Mouse (Mus musculus) retina, embryonic 14.5 days (tissue): Measurements from ENCODE around the gene Thumpd3.

Source experiments
- DNase-seq: peaks from one replicate; pipeline ENCODE4 v3.0.0-alpha.2; 2015; ENCODE audit warnings: low spot score

The Thumpd3 gene

DNA sequence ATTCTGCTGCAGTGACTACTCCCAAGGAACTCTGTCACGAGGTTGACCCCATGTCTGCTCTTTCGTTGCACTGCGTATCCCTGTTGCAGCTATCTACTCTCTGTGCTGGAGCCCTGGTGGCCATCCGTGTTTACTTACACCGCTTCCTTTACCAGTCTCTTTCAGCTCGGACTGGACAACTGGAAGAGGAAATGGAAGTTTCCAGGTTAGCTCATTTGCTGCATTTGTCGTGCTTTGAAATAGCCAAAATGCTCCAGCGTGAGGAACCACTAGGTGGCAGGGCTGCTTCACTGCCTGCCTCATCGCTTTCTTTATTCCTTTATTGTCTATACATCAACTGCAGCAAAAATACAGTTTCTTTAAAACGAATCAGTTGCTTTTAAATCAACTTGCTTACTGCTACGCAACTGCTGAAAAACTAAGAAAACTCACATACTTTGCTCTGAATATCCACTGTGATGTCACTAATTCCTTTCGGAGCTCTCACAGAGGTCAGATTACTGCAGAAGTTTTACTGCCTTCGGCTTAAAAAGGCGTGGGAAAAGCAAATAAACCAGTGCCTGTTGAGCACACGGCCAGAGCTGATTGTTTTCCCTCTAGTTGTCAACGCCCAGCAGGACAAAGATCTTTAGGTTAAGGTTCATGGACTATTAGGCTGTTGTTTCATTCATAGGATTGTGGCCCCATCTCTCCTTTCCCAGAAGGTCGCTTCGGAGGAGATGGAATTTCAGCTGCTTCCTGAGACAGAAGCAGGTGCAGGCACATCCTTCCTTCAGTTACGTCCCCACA lies 7.9 kb upstream of the Thumpd3 start:
- peak; percentile 84 for DNase-seq

DNA sequence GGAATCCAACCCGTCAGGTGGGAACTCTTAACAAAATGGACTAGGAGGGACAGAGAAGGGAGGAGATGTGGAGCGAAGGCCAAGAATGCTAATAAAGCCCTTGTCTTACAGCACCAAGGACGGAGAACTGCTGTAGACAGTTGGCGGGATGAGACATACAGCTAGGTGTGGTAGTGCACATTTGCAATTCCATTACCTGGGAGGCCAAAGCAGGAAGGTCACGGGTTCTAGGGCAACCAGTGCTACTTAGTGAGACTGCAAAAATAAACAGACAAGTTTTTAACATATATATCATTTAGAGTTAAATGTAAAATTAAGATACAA lies 7.3 kb upstream of the Thumpd3 start:
- DNase-seq = no peak

DNA sequence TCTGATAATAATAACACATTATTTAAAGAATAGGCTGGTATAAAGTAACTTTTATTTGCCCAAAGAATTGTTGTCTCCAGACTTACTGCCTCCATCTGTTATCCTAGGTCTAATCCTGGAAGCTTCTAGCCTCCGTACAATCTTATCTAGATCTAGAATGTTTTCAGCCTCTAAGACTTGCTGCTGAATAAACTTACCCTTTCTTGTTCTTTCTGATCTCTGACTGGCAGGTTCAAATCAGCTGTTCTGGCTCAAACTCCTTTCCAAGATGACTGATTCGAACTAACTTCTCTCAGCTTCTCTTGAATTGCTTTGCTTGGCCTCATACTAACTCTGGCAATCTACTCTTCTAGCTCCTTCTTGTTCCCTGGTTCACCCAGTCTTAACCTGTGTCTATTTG lies 5.7 kb upstream of the Thumpd3 start:
- no peak for DNase-seq

DNA sequence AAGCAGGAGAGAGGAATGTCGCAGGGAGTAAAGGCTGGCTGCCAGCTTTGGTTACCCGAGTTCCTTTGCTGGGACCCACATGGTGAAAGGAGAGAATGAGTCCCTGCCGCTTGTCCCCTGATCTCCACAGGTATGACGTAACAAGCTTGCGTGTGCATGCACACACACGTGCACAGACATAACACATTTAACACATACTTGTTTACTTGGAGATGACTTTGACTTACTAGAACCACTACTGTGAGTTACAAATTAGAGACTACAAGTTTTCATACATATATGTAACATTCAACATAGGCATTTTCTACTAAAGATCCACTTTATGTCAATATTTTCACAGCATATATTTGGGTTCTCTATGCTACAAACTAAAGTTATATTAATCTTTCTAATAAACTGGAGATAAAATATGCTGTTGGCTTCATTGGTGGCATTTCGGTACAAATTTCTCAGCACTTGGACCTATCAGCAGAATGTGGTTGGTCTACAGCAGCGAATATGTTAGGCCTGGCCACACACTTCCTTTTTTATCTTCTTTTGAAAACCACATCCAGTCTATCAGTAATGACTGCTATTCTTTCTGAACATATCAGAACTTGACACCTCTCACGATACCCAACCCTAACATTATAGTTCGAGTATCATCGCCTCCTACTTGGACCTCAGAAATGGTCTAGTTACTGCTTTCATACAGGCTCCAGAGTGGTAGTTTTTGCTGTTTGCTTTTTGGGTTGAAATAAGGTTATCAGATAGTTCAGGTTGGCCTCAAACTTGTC lies 4.6 kb upstream of the Thumpd3 start:
- DNase-seq = no peak

DNA sequence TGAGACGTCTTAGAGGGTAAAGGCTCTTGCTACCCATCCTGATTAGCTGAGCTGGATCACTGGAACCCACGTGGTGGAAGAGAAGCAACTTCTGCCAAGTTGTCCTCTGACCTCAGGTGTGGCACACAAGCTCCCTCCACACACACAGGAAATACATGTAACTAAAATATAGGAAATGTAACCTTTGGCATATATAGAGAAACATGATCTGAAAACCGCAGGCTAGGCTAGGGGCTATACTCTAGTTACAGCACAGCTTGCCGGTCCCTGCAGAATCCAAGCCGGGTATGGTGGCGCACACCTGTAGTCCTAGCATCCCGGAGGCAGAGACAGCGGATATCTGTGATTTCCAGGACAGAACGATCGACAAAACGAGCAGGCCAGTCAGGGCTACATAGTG lies 450 bp upstream of the Thumpd3 start:
- no peak for DNase-seq

DNA sequence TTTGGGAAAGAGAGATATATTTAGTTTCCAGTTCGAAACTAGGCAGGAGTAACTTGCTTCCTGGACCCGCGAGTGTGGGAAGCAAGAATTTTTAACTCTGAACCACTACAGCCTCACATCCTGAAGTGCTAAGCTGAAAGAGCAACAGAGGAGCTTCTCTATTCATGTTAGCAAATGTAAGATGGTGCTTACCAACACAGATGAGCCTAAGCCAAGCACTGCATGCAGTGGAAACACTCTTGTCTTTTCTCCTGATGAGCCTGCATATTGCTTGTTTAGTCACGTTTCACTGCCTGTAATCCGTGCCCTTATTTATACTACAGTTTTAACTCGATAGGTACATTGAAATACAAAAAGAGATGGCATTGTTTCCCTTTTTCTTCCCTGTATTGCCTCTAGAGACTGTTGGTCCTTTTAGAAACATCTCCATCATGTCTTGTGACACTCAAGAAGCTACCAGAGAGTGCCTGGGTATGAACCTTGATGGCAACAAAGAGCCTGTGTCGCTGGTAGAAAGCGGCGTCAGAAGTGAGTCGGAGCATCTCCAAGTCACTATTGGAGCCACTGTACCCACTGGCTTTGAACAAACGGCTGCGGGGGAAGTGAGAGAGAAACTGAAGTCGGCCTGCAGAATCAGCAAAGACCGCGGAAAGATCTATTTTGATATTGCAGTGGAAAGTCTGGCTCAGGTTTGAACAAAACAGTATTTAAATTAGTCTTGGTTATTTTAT lies 1.2 kb downstream of the Thumpd3 start:
- no peak for DNase-seq

DNA sequence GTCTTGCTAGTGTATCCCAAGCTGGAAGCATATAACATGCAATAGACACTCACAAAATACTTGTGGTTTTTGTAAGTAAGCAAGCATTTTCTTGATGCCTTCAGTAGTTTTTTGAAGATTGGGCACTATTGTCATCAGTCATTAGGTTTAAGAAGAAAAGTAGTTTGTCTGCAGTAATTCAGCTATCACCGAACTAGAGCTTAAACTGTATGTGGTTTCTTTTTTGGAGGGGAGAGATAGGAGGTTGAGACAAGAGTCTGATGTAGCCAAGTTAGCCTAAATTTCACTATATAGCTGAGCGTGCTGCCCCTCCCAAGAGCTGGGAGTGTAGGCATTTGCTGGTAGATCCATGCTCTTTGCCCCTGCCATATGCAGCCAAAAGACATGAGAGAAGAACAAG lies 2.3 kb downstream of the Thumpd3 start:
- no peak for DNase-seq

DNA sequence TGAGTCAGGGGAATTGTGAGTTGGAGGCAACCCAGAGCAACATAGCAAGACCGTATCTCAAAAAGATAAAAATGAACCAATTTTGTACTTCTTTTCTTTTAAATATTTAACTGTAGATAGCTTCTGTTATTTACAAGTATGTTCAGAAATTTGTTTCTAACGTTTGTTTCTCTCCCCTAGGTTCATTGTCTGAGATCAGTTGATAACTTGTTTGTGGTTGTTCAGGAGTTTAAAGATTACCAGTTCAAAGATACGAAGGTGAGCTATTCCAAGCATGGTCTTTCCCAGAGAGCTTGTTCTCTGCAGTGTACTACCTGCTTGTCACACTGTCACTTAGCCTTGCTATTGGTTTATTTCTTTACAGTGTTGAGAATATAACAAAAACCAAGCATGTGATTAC lies 3.1 kb downstream of the Thumpd3 start:
- DNase-seq = no peak

DNA sequence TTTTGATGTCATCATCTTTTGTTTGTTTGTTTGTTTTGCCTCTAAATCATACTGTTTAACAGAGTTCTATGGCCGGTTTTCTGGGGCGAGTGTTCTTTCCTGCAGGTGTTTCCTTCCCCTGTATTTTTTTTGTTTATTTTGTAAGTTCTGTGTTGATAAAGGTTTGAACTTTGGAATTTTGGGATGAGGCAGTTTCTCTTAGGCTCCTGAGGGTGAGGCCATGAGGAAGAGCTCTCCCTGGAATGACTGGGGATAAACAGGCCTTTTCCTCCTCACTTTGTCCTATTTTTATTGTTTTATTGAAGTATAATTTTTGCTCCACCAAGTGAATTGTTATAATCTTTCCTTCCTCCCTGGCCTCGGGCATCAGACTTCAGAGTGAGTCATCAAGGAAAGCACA lies 6.9 kb downstream of the Thumpd3 start:
- no peak for DNase-seq

DNA sequence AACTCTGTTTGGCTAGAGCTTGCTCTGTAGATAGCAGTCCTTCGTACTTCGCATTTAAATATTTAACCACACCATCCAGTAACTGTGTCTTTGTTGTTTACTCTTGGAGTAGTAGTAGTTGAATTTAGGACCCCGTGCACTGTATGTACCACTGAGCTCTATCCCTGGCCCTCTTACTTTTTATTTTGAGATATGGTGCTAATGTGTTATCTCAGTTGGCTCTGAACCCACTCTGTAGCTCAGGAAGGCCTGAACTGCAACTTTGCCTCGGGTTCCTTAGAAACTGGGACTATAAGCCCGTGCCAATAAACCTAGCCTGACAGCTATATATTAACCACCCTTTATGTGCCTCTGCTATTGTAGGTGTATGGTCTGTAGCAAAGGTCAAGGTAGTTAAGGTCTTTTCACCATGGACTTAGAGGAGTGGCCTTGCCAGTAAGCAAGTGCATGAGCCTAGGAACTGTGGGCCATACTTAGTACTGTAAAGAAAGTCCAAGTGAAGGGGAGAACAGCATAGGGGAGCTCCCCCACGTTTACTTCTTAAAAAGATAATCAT lies 8.6 kb downstream of the Thumpd3 start:
- no peak for DNase-seq

DNA sequence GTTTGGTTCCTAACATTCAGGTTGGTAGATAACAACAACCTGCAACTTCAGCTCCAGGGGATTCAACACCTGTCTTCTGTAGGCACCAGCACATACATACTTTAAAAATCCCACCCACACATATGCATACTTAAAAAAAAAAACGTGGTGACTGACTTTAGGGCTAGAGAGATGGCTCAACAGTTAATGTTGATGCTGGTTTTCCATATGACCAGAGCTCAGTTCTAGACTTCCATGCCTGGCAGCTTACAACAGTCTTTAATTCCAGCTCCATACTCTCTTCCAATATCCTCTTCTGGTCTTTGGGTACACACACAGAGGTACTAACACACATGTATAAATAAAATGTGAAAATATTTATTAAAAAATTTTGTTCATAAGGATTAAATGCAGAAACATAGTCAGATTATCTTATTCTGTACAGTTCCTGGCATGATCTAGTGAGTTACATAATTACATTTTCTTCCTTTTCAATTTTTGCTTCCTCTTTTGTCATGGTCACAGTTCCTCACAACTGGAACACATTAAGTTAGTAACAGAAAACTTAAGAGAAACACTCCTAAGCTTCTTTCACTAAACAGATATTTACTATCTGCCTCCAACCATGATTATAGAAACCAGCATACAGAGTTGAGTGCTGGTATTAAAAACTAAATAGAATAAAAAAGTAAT lies 15.0 kb downstream of the Thumpd3 start:
- DNase-seq = no peak

DNA sequence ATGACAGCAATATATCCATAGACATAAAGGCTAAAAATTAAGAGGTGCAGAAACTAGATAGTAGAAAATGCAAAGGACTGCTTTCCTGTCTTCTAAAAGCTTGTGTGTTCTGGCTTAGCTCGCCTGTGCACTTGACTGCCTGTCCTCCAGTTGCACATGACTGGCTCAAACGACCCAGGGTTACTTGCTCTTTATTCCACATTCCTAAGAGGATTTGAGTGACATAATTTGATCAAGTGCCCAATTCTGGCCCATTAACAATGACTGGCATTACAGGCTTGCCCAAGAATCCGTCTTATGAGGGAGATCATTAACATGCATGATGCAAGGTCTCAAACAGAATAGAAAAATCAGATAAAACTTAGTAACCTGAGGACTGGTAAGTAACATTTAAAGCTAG lies 16.2 kb downstream of the Thumpd3 start:
- DNase-seq = no peak

DNA sequence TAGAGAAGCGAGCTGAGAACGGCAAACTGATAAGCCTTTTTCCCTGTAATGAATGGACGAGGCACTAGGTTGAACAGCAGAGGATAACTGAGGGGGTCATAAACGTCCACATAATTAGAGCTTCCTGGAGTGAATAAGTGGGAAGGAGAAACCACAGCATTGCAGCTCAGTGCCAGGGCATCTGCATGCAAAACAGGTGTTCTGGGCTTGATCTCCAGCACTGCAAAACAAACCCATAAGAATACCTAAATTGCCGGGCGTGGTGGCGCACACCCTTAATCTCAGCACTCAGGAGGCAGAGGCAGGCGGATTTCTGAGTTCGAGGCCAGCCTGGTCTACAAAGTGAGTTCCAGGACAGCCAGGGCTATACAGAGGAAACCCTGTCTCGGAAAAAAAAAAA lies 17.3 kb downstream of the Thumpd3 start:
- DNase-seq = no peak

DNA sequence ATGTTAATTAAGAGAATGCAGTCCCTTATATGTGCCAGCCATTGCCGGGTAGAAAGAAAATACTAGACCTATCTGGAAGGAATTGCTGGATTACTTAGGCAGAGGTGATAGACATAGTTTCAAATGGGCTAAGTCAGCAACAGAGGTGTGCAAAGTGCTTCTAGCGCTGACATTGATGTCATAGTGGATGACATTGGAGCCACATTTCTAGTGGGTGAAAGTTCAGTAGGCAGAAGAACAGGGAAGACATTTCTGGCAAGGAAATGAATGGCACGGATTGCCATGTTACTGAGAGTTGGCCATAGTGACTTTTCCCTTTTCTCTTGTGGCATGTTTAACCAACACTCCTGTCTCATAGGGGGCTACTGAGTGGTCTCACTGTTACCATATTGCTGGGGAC lies 19.2 kb downstream of the Thumpd3 start:
- no peak for DNase-seq

DNA sequence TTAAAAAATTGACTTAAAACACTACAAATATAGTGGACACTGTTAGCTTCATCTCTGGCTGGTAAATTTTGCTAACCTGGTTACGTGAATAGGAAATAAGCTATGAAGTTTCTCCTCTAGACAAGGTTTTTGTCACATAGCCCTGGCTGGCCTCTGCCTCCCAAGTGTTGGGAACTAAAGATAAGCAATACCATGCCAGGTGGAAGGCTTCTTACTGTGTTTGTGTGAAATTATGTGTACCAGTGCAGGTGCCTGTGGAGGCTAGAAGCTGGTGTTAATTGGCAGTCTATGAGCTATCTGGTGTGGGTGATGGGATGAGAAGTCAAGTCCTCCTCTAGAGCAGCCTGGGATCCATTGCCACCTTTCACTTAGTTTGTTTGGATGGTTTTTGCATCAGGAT lies 23.1 kb downstream of the Thumpd3 start:
- no peak for DNase-seq

DNA sequence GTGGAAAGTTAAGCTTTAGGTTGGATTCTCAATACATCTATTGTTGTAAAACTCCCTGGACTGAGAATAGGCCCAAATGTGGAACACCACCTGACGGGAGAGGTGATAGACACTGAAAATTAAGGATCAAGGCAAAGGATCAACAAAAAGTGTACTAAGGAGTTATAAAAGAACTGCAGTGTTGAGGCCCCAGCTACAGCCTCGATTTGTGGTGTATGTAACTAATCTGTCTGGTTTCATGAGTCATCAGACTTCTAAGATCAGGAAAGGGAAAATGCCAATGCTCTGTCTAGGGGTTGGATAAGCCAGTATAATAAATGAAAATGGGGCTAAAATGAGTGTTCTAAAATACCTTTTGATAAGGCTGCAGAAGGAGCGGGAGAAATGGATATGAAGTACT lies 29.2 kb downstream of the Thumpd3 start:
- DNase-seq = no peak

DNA sequence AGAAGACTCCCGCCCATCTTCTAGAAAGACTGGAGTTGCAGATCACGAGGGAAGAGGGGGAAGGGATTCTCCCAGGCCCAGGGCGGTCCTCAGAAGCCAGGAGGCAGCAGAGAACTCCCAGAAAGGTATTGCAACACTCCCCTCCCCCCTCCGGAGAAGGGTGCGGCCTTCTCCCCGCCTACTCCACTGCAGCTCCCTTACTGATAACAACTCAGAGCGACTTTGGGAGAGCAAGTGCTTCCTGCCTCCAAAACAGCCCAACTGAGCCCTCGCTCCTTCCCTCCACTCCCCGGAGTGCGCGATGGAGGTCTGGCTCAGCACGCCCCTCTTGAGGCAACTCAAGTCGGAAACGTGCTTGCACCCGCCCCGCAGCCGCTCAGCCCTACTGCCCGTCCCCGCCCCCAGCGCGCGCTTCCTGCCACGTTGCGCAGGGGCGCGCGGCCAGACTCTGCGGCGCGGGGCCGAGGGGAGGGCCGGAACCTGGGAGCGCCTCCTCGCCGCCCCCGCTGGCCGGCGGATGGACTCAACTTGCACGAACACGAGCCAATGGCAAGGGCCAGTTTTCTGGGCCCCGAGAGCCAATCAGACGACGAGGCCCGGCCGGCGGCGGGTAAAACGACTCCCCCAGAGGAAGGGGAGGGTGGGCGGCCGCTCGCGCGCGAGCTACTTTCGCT lies 30.1 kb downstream of the Thumpd3 start:
- peak; percentile 96 for DNase-seq

DNA sequence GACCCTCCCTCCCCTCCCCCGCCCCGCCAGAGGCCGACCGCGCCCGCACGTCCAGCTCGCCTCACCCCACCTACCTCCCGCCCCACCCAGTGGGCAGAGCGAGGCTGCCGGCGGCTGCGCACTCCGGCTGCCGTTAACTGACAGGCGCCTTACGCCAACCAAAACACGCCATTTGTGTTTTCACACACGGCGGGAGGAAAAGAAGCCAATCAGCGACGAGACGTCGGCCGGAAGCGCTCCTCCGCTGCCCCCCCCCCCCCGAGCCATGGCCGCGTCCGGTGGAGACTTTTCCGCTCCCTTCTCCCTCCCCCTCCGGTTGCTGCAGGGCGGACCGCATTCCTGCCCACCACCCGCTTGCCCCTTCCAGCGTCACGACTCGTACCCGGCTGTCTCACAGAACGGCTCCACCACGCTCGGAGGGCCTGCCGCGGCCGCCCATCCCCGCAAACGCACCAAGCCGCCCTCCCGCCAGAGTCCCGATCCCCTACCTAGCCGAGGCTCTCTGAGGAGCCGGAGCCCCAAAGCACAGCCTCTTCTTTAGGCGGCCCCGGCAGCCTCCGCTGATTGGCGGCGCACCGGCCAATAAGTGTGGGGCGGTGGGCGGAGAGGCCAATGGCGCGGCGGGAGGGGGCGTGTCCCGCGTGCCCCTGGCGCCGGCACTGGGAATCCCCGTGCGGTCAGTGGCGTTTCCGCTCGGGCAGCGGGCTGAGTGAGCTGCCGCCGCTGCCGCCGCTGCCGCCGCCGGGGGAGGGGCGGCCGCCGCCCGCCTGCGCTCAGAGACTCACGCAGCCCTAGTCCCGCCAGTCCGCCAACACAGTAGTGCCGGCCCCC lies 30.9 kb downstream of the Thumpd3 start, which contains the start of gene Setd5:
TSS of gene Setd5 (plus strand) at position 680 of the 831 bp plus-strand sequence.
- peak; percentile 99 for DNase-seq

DNA sequence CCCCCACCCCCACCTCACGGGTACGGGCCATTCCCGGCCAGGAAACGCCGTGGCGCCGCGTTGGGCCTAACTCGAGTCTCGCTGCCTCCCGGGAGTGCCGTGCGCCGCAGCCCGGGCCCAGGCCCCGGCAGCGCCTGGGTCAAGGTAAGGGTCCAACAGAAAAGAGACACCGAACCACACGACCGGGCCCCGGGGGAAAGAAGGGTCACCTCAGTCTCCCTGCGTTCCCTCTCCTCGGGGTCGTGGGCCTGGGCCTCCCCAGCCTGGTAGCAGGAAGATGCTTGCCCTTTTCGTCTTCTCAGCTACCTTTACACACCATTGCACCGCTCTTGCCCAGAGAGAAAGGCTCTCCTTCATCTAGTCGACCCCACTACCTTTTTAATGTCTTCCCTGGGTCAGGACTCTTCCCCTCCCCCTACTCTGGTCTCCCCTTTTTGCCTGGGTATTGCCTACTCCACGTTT lies 31.6 kb downstream of the Thumpd3 start:
- DNase-seq = peak; percentile 52

DNA sequence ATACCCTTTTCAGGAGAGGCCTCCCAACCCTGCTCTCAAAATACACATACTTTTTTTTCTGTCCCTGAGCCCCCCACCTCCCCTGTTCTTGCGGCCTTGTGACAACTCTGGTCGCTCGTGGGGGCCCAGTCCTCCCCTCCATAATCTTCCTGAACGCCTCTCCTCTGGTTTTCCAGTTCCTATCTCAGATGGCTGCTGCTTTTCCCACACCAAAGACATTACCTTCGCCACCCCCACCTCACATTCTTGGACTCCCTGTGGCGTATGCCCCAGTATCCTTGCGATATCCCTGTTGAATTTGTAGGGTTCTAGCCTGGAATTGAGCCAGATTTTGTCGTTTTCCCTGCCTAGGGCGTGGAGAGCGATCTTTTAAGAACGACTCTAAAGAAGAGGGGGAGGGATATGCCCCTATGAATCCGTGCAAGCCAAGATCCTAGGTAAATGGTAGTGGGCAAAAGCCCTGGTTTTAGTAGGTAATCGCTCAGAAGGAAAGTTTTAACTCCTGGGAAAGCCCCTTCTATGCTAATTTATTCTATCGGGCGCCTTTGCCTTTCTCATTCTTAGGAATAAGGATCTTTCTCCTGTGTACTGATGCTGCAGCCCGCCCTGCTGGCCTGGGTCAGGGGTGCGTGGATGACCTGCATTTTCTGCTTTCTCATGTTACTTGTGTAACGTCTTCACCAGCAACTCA lies 32.2 kb downstream of the Thumpd3 start:
- DNase-seq = peak; percentile 43
